Mouse (Mus musculus): Measurements from ENCODE around the gene Micall2. TPM values are rescaled to one million over a fixed set of nuclear protein-coding genes. Genes with fewer than 3 reads are reported as not detected.

Gene Micall2
- total RNA-seq, 2 experiments from 2014 or later: 2.5 to 8.0 TPM

DNA sequence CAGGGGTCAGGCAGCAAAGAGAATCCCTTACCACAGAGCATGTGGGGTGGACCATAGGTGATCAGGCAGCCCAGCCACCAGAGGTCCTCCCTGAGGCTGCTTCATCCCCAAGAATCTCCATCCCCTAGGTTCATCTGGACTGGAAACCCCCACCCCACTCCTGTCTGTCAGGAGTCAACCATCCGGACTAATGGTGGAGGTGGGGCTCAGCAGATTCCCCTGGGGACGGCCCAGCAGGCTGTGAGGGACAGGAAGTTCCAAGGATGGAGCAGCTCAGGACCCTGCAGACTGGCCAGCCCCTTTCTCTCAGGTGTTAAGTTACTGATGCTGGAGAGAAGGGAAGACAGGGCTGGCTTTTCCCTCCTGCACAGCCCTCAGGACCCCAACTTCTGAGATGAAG is 52.9 kb downstream of the Micall2 start:
- no peak for ATAC-seq (replicated peaks; ENCODE audit: poor library complexity)

DNA sequence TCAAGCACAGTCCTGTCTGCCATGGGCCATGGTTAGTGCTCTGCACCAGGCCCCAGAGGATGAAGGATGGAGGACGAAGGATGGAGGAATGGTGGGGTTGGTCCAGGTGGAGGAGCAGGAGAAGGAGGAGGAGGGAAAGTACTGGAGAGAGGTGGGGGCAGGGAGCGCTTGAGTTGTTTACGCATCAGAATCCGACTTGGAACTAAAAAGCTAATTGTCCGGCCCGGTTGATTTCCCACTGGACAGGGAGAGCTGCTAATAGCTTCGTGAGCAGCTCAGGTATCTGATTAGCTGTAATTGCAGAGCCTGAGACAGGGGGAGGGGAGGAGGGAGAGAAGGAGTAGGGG is 53.5 kb downstream of the Micall2 start:
- no peak for ATAC-seq (replicated peaks; ENCODE audit: poor library complexity)

DNA sequence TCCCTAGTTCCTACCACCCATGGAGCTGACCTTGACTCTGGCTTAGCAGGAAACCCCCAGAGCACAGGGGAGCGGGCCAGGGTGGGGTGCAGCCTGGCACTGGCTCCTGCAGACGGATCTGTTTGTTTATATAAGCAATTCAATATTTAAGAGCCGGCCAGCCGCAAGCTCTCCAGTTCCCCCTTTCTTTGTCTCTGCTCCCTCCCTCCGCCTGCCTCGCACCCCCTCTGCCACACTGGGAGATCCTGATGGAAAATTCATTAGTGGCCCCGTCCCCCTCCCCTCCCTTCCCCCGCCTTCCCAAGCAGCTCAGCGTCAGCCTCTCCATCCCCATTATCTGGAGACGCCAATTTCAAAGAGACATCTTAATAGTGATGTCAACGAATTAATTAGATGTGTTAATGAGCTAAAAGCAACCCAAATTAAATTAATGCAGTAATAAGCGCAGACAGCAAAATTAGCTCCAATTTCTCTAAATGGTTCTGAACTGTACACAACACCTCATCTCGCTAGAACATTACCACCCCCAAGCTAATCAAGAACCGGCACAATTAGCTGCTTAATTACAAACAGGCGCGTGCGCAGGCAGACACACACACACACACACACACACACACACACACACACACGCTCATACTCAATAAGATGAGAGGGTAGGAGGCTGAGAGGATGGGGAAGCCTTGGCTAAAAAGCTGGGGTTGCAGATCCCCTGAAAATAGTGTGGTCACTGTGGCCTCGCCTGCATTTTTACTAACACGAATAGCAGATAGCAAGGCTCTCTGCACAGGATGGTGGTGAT is 54.1 kb downstream of the Micall2 start:
- no peak for ATAC-seq (replicated peaks; ENCODE audit: poor library complexity)

DNA sequence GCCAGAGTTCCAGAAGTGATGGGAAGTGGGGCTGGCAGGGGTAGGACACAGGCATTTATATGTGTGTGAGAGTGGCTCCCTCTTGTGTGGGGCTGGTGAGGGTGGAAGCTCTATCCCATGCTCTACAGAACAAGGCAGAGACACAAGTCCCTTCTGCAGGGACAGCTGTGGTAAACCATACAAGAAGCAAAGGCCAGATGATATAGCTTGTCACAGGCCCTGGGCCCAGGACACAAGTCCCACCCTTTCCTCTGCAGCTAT is 60.5 kb downstream of the Micall2 start:
- ATAC-seq (replicated peaks; ENCODE audit: poor library complexity): no peak

DNA sequence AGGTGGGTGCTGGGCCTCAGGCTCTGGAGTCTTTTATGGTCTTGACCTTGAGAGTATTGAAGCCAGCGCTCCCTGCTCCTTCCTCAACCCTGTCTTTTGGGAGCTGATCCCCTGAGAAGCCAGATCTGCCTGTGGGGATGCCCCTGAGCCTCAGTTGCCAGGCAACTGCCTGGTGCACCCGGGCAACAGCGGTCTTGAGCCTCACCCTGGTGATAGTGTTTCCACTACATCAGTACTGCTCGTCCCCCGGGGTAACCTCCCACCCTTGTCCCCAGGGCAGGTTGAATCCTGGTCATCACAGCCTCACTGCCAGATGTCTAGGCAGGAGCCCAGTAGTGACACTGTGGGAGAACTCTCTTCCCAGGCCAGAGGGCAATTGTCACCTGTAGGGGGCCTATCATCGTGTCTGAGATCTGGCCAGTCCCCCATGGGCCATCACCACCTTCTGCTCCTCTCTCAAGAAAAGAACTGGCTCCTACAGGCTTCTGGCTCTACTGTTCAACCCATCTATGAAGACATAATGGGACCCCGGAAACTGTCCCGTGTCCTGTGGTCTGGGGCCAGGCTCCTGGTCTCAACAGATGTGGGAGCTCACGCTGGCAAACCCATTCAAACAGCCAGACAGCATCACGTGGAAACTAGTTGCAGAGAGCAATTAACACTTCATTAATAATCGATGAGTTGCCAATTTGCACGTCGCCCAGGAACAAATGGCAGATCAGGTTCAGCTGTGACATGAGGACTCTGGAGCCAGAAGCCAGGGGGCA is 61.0 kb downstream of the Micall2 start:
- no peak for ATAC-seq (replicated peaks; ENCODE audit: poor library complexity)

DNA sequence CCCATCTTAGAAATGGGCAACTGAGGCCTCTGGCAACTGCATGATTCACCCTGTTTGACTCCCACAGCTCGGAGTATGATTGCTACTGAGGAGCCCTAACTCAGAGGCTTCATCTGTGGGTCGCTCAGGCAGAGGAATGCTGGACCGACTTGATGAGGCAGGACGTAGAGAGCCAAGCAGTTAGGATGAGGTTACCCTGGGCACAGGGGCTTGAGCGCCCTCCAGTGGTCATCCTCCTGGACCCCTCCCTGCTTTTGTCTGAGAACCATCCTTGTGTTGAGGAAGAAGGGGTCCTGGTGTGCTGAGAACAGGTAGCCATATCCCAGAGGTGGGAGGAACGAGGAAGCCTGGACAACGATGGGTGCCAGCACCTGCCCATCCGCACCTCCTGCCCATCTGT is 66.8 kb downstream of the Micall2 start:
- peak; percentile 40 for ATAC-seq (replicated peaks; ENCODE audit: poor library complexity)

DNA sequence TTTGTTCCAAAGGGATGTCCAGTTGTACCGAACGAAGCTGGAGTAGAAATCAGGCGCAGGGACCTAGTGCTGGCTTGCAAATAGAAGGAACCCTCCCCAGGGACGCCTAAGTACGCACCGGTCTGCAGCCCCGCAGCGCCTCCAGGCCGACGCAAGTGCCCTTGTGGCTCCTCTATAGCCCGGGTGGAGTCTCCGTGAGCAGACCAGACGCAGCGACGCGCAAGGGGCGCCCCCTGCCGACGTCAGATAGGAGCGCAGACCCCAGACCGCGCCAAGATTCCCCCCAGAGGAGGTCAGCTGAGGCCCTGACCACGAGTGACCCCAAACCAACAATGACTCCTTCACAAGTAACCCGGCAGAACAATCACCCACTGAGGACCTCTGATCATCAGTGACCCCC is 67.6 kb downstream of the Micall2 start:
- ATAC-seq (replicated peaks; ENCODE audit: poor library complexity): peak; percentile 89

DNA sequence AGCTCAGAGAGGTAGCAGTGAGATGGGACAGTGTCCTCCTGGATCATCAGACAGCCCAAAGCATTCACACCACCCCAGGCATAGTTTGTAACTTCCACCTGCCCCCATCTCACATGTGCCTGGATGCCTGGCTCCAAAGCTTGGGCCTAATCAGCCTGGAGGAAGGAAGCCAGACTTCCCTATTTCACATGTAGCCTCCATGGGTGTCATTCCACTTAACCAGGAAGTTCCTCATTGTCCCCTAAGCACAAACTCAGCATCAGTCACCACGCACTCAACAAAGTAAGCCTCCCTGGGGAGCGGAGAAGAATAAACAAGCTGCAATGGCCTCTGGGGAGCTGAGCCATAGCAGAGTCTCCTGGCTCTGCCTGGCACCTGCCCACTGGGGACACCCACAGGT is 69.6 kb downstream of the Micall2 start:
- ATAC-seq (replicated peaks; ENCODE audit: poor library complexity): peak; percentile 53

DNA sequence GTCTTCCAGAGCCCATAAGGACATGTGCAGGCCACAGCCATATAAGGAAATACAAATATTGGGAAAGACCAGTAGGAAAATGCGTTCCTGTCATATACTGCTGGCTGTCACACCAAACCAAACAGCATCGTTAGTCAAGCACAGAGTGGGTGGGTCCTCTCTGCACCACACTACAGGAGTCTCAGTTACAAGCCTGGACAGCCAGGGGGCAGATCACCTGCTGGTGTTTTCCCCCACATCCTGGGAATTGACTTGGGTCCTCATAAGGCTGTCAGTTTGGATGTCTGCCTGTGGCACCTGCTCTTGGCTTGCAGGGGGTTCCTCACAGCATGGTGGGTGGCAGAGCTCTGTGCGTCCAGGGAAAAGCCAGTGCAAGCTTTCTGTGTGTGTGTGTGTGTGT is 70.8 kb downstream of the Micall2 start:
- no peak for ATAC-seq (replicated peaks; ENCODE audit: poor library complexity)

DNA sequence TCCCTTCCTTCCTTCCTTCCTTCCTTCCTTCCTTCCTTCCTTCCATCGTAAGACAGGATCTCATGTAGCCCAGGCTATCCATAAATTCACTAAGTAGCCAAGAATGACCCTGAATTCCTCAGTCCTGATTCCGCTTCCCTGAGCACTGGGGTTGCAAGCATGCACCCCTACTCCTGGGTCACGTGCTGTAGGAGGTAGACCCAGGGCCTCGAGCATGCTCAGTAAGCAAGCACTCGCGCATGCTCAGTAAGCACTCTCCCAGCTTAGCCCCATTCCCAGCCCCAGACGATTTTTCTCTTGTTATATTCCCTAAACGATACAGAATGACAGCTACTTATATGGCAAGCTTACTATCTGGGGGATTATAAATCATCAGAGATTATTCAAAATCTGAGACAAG is 74.4 kb downstream of the Micall2 start:
- ATAC-seq (replicated peaks; ENCODE audit: poor library complexity): no peak

DNA sequence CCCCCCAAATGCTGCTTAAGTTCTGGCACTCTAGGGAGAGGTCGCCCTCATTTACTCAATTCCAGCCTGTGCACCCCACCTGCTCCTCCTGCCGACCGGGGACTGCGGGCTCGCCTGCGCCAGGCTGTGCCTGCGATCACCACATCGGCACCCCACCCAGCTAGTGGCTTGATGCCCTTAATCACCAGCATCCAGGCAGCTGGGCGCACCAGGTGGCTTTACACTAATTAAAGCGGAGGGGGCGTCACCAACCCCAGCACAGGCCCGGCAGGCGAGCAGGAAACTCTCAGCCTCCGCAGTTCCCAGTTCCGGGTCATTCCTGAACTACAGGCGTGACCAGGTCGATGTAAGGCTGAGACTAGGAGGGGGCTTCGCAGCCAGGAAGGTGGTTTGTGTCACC is 76.8 kb downstream of the Micall2 start:
- ATAC-seq (replicated peaks; ENCODE audit: poor library complexity): 0 out of 2 replicates have a peak, but pooled peaks have one; percentile 31

DNA sequence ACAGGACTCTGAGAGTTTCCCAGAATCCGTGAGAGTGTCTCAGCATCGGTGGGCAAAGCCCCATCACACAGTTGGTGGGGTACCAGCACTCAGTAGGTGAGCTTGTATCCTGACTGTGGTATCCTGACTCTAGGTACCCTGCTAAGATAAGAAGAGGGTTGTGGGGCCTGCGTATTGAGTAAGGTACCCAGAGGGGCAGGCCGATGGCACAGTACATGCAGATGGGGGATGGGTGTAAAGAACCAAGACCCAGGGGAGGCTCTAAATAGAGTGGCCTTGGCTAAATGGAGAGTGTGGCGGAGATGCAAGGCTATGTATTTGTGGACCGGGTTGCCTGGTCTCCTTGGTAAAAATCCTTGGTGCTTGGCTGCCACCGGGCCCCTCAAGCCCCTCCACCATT is 77.3 kb downstream of the Micall2 start:
- no peak for ATAC-seq (replicated peaks; ENCODE audit: poor library complexity)

DNA sequence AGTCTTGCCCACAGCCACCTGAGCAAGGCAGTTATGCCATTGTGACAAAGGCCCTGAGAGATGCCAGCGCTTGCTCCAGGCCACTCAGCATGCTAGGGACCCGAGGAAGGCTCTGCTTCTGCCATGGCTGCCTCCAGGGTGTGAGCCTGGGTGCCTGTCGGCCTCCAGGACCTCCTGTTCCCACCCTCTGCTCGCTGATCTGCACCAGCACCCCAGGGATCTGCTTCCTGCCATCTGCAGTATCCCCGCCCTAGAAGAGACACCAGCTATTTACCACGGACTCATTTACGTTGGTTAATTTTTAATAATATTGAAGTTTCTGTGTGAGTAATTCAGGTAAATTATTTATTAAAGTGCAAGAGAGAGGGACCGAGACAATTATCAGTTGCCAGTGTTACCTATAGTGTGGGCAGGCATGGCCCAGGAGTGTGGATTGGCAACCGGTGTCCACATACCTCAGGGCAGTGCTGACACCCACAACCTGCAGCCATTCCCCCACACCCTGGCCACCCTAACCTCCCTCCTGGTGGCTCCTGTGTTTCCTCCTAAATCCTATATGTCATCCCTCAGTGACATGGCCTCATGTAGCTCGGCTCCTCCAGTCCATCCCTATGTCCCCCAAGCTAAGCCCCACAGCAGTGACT is 78.1 kb downstream of the Micall2 start:
- ATAC-seq (replicated peaks; ENCODE audit: poor library complexity): no peak

Other genes starting within 250 kb of the Micall2 start
- gene Uncx, start 192.8 kb downstream of the Micall2 start, total RNA-seq (2015): not detected in 2 replicates
- not detected in 2 replicates for gene Uncx, start 192.8 kb downstream of the Micall2 start, total RNA-seq (2017)
- gene Ints1, start 39.3 kb upstream of the Micall2 start, total RNA-seq (2015): 63.8 and 65.1 TPM in 2 replicates
- 41.0 and 47.0 TPM in 2 replicates for gene Ints1, start 39.3 kb upstream of the Micall2 start, total RNA-seq (2017)
- gene Mafk, start 55.2 kb upstream of the Micall2 start, total RNA-seq (2015): 11.0 and 13.4 TPM in 2 replicates
- gene Mafk, start 55.2 kb upstream of the Micall2 start, total RNA-seq (2017): 22.7 and 27.0 TPM in 2 replicates
- gene Tmem184a, start 83.6 kb upstream of the Micall2 start, total RNA-seq (2015): 0.10 TPM in 1 of 2 replicates, not detected in the other
- not detected in 2 replicates for gene Tmem184a, start 83.6 kb upstream of the Micall2 start, total RNA-seq (2017)
- gene Gm26938, start 90.1 kb upstream of the Micall2 start, total RNA-seq (2015): not detected in 2 replicates
- not detected in 2 replicates for gene Gm26938, start 90.1 kb upstream of the Micall2 start, total RNA-seq (2017)
- gene Psmg3, start 90.5 kb upstream of the Micall2 start, total RNA-seq (2015): 27.3 and 30.9 TPM in 2 replicates
- 24.6 and 32.5 TPM in 2 replicates for gene Psmg3, start 90.5 kb upstream of the Micall2 start, total RNA-seq (2017)
- 0.02 TPM in 1 of 2 replicates, not detected in the other for gene Elfn1, start 171.6 kb upstream of the Micall2 start, total RNA-seq (2015)
- gene Elfn1, start 171.6 kb upstream of the Micall2 start, total RNA-seq (2017): not detected in 2 replicates

Measured in megakaryocyte progenitor cell, adult 5-6 weeks (primary cell).